Mouse (Mus musculus): ENCODE measurements around the gene Pibf1.

Pibf1 gene

GRCm38 (mm10) chr14:99140036-99140435, 40.8 kb downstream of the Pibf1 start:
- DNase-seq (ENCODE audit: low read depth, low spot score) = no peak

GRCm38 (mm10) chr14:99141786-99142633, 42.8 kb downstream of the Pibf1 start:
- DNase-seq (ENCODE audit: low read depth, low spot score) = peak; percentile 87

GRCm38 (mm10) chr14:99146841-99147240, 47.6 kb downstream of the Pibf1 start:
- DNase-seq (ENCODE audit: low read depth, low spot score) = no peak

- DNase-seq (ENCODE audit: low read depth, low spot score) = no peak
These were observed 53.5 kb downstream of the Pibf1 start for GRCm38 (mm10) chr14:99152683-99153082.

GRCm38 (mm10) chr14:99159940-99160339, 60.7 kb downstream of the Pibf1 start:
- DNase-seq (ENCODE audit: low read depth, low spot score) = no peak

- no peak for DNase-seq (ENCODE audit: low read depth, low spot score)
These were observed 63.8 kb downstream of the Pibf1 start for GRCm38 (mm10) chr14:99163051-99163450.

- no peak for DNase-seq (ENCODE audit: low read depth, low spot score)
These were observed 75.0 kb downstream of the Pibf1 start for GRCm38 (mm10) chr14:99174138-99174745.

GRCm38 (mm10) chr14:99176559-99176958, 77.3 kb downstream of the Pibf1 start:
- DNase-seq (ENCODE audit: low read depth, low spot score) = peak; percentile 53

- DNase-seq (ENCODE audit: low read depth, low spot score) = no peak
These were observed 91.0 kb downstream of the Pibf1 start for GRCm38 (mm10) chr14:99190153-99190790.

- DNase-seq (ENCODE audit: low read depth, low spot score) = no peak
These were observed 106.6 kb downstream of the Pibf1 start for GRCm38 (mm10) chr14:99205865-99206264.

GRCm38 (mm10) chr14:99206591-99206990, 107.4 kb downstream of the Pibf1 start:
- peak; percentile 35 for DNase-seq (ENCODE audit: low read depth, low spot score)

GRCm38 (mm10) chr14:99210431-99210830, 111.2 kb downstream of the Pibf1 start:
- no peak for DNase-seq (ENCODE audit: low read depth, low spot score)

- no peak for DNase-seq (ENCODE audit: low read depth, low spot score)
These were observed 119.3 kb downstream of the Pibf1 start for GRCm38 (mm10) chr14:99218396-99219012.

- DNase-seq (ENCODE audit: low read depth, low spot score) = peak; percentile 69
These were observed 120.5 kb downstream of the Pibf1 start for GRCm38 (mm10) chr14:99219757-99220171.

- DNase-seq (ENCODE audit: low read depth, low spot score) = no peak
These were observed 126.7 kb downstream of the Pibf1 start for GRCm38 (mm10) chr14:99225929-99226328.

- no peak for DNase-seq (ENCODE audit: low read depth, low spot score)
These were observed 130.0 kb downstream of the Pibf1 start for GRCm38 (mm10) chr14:99229071-99229780.

- DNase-seq (ENCODE audit: low read depth, low spot score) = no peak
These were observed 133.8 kb downstream of the Pibf1 start for GRCm38 (mm10) chr14:99233056-99233455.

- no peak for DNase-seq (ENCODE audit: low read depth, low spot score)
These were observed 137.9 kb downstream of the Pibf1 start for GRCm38 (mm10) chr14:99237115-99237514.

GRCm38 (mm10) chr14:99240563-99240962, 141.3 kb downstream of the Pibf1 start:
- DNase-seq (ENCODE audit: low read depth, low spot score) = no peak

- no peak for DNase-seq (ENCODE audit: low read depth, low spot score)
These were observed 145.3 kb downstream of the Pibf1 start for GRCm38 (mm10) chr14:99244508-99244907.

GRCm38 (mm10) chr14:99262026-99262425, 162.8 kb downstream of the Pibf1 start:
- DNase-seq (ENCODE audit: low read depth, low spot score) = peak; percentile 20

Data from ES-CJ7 (cell line).